Mouse (Mus musculus) layer of hippocampus, postnatal 14 days (tissue): ENCODE data around the gene Cd300lg. TPM values are rescaled to one million over a fixed set of nuclear protein-coding genes. Genes with fewer than 3 reads are reported as not detected.

Source experiments
- DNase-seq, 2 experiments: peaks; one replicate each; pipeline ENCODE4 v3.0.0; 2021 to 2022; ENCODE audit warnings: low spot score in 2 of 2, mixed read lengths in 1 of 2
- long read RNA-seq, 2 experiments: library from polyadenylated mRNA; stranded (forward); transcript quantifications; one replicate each; pipeline ENCODE4 v2.0.0; 2021
- total RNA-seq, 2 experiments: library from RNA; stranded (reverse); gene quantifications; 2 replicates each; pipeline ENCODE4 v1.2.3; 2021

The Cd300lg gene
- total RNA-seq, result under 1 TPM; 0.24 to 0.32 TPM
- long read RNA-seq, experiment 1, result 0 reads
- long read RNA-seq, experiment 2, partial matches to known transcripts, result 0 of 1 reads
- long read RNA-seq, experiment 2, other reads (novel, unspliced or antisense), result 1 of 1 reads

- DNase-seq, result no peak
Measured at GRCm38 (mm10) chr11:102041350-102041949, at the start of gene Cd300lg. Cd300lg (plus strand) TSS chr11:102041509.

- no peak for DNase-seq
Measured at GRCm38 (mm10) chr11:101991813-101992212, 49.5 kb upstream of the Cd300lg start.

GRCm38 (mm10) chr11:101992411-101992810, 48.9 kb upstream of the Cd300lg start:
- no peak for DNase-seq

- no peak for DNase-seq
Measured at GRCm38 (mm10) chr11:101994100-101994499, 47.2 kb upstream of the Cd300lg start.

GRCm38 (mm10) chr11:101995938-101996337, 45.4 kb upstream of the Cd300lg start:
- DNase-seq, result no peak

GRCm38 (mm10) chr11:101998258-101998657, 43.1 kb upstream of the Cd300lg start:
- no peak for DNase-seq

GRCm38 (mm10) chr11:101999466-101999865, 41.8 kb upstream of the Cd300lg start:
- peak in 1 of 2 experiments; percentile 32 for DNase-seq

GRCm38 (mm10) chr11:102004251-102004650, 37.1 kb upstream of the Cd300lg start:
- DNase-seq, result no peak

- no peak for DNase-seq
Measured at GRCm38 (mm10) chr11:102006271-102006670, 35.0 kb upstream of the Cd300lg start.

- DNase-seq, result no peak
Measured at GRCm38 (mm10) chr11:102006688-102007087, 34.6 kb upstream of the Cd300lg start.

GRCm38 (mm10) chr11:102008372-102008771, 32.9 kb upstream of the Cd300lg start:
- no peak for DNase-seq

- DNase-seq, result no peak
Measured at GRCm38 (mm10) chr11:102008954-102009637, 32.2 kb upstream of the Cd300lg start.

- peak in 1 of 2 experiments; percentile 43 for DNase-seq
Measured at GRCm38 (mm10) chr11:102010140-102010539, 31.2 kb upstream of the Cd300lg start.

GRCm38 (mm10) chr11:102011510-102011909, 29.8 kb upstream of the Cd300lg start:
- DNase-seq, result no peak

GRCm38 (mm10) chr11:102013201-102013600, 28.1 kb upstream of the Cd300lg start:
- DNase-seq, result no peak

- no peak for DNase-seq
Measured at GRCm38 (mm10) chr11:102015472-102015871, 25.8 kb upstream of the Cd300lg start.

GRCm38 (mm10) chr11:102016136-102016535, 25.2 kb upstream of the Cd300lg start:
- no peak for DNase-seq

- DNase-seq, result no peak
Measured at GRCm38 (mm10) chr11:102019736-102020135, 21.6 kb upstream of the Cd300lg start.

- DNase-seq, result no peak
Measured at GRCm38 (mm10) chr11:102021196-102021595, 20.1 kb upstream of the Cd300lg start.

GRCm38 (mm10) chr11:102023406-102023805, 17.9 kb upstream of the Cd300lg start:
- no peak for DNase-seq

- no peak for DNase-seq
Measured at GRCm38 (mm10) chr11:102024084-102024758, 17.1 kb upstream of the Cd300lg start.

- no peak for DNase-seq
Measured at GRCm38 (mm10) chr11:102024875-102025274, 16.4 kb upstream of the Cd300lg start.
